Mouse (Mus musculus) frontal cortex, postnatal 25 days (tissue): ENCODE measurements at regions not wholly inside any gene's neighbourhood (a gene's known extent, or its start where the extent isn't known, plus 50 kb on each side); places are given as distances from the start of the nearest gene placed in this dataset.

Experiments
- DNase-seq, 2 experiments: peaks; one replicate each; pipeline ENCODE4 v3.0.0; 2022; ENCODE audit warnings: low spot score in 2 of 2

DNA sequence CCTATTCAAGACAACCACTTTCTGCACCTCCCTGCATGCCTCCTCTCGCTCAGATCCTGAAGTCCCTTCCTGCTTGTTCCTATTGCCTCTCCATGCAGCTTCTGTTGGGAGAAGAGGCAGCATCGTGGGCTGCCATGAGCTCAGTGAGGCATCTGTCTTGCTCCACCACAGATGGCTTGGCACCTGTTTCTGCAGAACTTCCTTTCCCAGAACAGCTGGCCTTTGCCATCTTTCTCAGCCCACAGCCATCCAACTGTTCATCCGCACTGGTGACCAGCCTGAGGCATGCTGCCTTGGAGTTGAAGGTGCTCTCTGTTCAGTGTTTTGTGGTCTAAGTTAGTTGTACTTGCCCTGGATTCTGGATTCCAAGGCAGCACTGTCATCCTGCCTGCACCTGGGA is 312.5 kb downstream of the Cmpk2 start:
- DNase-seq, result peak; percentile 13 to 56

GRCm38 (mm10) chr12:26778796-26779195 is 309.8 kb downstream of the Cmpk2 start:
- DNase-seq, result no peak

- DNase-seq, result no peak
Measured at GRCm38 (mm10) chr12:26776986-26777385, 308.0 kb downstream of the Cmpk2 start.

DNA sequence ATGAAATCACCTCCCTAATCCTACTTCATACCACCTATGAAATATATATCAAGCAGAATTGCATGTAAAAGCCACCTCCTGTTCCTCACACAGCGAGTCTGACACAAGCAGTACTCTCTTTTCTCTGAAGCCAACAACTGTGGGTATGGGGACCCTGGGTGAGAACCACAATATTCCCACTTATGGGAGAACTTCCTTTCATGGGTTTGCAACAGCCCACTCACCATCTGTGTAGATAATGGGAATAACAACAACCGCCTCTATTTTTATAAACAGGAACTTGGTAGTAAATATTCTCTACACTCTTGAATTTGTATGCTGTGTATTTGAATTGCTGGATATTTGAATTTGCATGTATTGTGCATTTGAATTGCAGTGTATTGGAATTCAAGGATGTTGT is 305.0 kb downstream of the Cmpk2 start:
- DNase-seq, result no peak

DNA sequence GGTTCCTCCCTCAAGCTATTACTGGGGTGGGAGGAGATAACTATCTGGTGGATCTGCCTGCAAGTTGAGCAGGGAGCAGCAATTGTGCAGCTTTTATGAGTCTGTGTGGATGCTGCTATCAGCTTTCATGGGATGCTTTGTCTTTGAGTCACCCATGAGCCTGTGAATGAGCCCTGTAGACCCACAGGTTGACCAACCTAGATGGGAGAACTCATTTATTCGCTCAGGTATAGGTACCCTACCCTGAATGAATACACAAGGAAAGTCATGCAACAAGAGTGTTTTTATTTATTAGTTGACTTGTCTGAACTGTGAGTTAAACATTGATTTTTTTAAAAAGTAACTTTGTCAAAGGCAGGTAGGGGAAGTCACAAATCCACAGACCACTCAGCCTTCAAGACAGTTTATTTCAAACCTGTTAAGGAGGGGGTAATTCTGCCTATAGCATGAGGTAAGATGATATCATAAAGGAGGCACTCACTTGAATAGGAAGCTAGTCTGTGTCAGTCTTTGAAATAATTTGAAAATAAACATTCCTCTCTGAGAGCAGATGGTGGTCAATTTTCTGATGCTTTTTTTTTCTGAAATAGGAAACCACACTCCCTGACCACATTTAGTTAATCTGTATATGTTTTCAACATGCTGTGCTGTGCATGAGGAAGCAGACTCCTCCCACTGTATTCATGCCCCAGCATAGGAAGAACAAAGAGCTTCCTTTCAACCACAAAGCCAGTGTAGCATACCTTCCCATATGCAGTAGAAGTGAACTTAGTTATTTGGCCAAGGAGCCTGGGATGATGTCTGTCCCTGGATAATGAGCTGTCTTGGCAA is 302.0 kb downstream of the Cmpk2 start:
- DNase-seq, result no peak

DNA sequence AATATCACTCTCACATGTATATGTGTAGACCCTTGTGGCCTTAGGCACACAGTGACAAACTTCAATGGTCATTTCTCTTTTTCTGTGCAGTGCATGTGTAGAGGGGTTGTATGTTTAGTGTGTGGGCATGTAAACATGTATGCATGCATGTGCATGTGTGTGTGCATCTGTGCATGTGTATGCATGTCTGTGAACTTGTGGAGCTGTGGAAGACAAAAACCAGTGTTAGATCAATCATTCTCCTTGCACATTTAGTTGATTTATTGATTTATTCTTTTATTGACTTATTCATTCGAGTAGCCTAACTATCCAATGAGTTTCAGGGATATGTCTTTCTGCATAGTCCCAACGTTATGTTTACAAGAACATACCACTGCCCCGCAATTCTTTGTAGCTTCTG is 298.5 kb downstream of the Cmpk2 start:
- DNase-seq, result no peak

DNA sequence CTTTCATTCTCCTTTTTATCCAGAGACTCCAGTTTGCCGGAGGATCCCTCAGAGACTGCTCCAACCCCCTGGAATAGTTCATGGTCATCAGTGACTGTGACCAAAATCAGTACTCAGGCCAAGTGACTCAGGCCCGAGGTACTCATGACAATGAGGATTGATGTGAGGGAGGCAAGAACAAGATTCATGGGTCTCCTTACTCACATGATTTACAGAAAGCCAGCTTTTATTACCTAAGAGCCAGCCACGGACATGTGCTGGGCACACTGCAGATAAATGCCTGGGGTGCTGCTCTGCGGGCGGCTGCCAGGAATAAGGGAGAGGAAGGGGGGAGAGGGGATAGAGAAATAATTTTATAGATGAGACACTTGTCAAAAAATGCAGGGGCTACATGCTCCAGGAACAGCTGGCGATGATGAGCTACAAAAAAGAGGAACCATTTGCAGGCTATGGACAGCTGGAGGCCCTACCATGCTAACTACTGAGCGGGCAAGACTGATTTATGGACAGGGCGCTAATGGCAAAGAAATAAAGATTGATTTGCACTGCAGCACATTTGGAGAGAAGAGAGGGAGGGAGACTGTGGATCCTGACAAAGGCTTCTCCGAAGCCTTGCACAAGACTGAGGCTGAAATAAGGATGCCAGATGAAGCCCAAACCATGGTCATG is 289.8 kb downstream of the Cmpk2 start:
- DNase-seq, result no peak

DNA sequence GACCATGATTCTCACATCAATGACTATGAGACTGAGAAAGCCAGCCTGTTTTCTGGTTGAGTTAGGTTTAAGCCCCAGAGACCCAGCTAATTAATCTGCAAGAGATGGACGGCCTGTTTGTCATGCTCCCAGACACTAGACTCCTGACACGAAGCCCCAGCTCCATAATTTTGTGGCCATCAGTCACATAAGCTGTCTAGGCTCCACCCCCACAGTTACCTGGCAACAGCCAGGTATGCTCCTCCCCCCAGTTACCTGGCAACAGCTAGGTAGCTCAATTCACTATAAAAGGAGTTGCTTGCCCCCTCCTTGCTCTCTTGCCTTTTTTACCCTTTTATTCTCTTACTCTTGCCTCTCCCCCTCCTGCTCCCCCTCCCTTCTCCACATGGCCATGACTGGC is 287.3 kb downstream of the Cmpk2 start:
- DNase-seq, result no peak

GRCm38 (mm10) chr12:26754611-26755010 is 285.6 kb downstream of the Cmpk2 start:
- DNase-seq, result no peak

- DNase-seq, result no peak
Measured at GRCm38 (mm10) chr12:26734558-26734897, 265.5 kb downstream of the Cmpk2 start.

DNA sequence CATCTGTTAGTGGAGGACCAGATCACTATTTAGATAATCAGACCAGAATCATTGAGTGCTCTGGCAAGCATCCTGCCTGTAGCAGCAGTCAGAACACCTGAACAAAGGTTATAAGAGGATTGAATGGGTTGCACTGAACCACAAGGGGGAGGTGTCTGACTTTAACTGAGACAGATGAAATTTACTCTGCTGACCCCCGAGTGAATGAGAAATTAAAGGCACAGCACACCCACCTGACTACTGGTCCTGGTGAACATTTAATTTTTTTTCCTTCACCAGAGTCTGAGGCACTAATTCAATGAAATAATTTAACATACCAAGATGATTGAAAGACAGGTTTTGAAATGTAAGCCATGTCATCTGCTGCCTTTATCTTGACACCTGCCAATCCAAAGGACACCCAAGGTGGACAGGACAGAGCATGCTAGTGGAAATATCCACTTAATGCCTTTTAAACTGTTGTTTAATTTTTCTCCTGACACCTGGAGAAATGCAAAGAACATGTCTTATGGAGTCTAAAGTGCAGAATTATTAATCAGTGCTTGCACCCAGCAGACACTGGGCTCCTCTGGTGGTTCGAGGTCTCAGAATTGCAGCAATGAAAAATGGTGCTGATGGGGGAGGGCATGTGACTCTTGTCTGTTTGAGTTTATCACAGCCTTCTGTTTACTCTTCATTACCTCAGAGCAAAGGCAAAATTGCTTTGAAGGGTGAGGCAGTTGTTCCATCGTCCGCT is 265.0 kb downstream of the Cmpk2 start:
- DNase-seq, result no peak

DNA sequence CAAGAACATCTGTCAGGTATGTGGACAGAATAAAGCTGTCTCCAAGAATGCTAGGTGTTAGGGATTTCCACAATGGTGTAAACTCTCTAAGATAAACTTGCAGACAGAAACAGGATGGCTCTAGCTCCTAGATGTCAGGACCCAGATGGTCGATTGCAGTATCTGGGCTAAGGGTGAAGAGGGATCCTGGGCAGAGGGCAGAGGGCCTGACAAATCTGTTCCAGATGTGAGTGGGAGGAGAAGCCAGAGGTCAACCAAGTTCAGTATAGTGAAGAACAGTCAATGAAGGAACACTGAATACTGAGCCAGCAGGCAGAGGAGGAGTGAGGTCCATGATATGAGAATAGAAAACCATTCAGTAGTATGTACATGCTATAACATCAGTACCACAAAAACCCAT is 254.4 kb downstream of the Cmpk2 start:
- DNase-seq, result no peak

DNA sequence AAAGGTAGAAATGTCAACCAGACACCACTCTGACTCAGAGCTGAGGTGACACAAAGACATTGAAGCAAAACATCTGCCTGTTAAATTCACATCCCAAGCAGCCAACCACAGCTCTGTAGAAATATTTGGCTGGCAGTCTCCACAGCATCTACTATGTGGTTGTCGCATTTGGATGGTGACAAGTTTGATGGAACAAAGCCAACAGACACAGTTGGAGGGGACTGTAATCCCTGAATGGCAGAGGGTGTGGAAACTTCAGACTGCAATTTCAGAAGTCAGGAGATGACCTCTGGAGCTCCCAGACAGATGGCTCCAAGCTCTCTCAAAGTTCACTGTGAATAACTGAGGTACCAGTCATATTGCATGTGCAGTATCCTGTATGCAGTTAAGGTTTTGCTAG is 229.8 kb downstream of the Cmpk2 start:
- no peak for DNase-seq

DNA sequence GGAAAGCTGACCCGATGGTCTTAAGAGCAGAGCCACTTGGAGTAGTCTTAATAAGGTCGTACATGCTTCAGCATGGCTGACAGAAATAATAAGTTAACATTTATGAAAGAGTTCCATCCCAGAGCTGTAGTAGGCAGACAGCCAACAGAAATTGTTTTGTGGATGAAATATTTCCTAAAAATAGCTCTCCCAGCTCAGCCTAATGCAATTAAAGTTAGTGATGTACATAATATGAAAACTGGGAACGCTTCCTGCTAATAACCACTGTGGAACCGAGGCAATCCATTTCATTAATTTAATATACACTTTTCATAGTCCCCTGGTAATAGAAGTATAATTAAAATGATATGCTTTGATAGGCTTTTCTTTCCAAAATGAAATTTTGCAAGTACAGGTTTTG is 219.0 kb downstream of the Cmpk2 start:
- DNase-seq, result no peak

DNA sequence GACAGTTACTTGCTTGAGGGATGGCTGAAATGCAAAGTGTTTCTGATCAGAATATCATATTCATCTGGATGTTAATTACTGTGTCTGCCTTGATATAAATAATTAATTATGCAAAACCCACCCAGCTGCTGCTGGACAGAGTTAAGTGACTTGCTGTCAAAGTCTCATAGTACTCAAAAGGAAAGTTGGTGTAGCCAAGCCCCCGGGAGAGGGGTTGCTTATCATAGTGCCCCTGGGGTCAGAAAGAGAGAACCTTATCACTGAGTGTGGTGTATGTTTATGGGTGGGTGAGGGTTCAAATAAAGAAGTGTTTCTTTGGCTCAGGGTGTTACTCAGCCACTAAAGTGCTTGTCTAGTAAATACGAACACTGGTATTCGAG is 211.6 kb downstream of the Cmpk2 start:
- DNase-seq, result no peak

DNA sequence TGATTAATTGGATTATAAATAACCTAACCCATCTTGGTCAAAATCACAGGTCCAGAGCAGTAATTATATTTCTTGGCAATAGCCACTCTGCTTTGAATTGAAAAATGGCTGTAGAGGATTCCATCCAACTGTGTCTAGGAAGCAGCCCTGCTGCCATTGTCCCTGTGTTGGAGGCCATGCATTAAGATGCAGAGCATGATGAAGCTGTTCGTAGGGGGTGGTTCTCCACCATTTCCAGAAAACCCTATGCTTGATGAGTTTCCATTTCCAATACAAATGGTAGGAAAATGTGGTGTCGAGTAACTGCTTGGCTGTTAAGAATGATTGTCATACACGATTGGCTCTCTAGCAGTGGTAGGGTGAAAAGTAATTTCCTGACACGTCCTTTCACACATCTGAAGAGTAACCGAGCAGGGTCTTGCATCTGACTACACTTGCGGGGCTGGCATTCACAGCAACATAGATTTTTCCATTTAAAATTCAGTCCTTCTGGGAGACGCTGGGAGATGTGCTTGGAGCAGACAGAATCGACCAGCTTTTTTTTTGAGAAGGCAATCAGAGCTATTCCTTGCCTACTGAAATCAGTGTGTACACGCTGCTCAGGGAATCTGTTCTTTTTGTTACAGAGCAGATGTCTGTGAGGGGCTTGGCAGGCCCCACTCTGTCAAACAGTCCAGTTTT is 211.0 kb downstream of the Cmpk2 start:
- DNase-seq, result no peak

- no peak for DNase-seq
Measured at GRCm38 (mm10) chr12:26665466-26665865, 196.5 kb downstream of the Cmpk2 start.

DNA sequence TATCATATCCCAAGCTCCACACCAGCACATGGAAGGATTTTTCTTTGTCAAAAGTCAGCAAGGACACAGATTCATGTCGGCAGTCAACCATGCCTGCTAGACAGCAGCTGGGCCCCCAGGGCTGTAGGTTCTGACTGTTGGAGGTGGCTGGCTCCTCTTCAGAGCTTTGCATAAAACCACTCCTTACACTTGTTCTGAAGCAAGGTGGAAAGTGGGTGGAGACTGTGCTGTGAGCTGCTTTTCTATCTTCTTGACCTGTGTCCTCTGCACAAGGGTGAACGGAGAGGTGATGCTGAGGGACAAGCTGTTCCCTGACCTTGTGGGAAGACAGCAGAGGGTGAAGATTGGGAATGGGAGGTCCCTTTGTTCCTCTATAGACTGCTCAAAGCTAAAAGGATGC is 185.2 kb downstream of the Cmpk2 start:
- no peak for DNase-seq

DNA sequence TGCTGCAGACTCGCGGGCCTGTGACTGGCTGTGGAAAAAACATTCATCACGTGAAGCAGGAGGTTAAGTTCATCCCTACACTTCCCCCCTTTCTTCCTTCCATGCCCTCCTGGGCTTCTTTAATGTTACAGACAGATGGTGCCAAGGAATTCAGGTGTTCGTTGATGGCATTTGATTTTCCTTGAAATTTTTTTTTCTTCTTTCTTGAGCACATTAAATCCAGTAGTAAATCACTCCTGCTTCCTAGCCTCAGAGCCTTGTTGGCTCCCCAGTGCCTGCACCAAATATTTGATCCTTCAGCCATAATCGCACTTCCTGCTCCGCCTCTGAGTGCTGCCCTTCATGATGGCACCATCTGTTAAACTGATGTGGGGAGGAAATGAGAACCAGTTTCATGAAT is 184.8 kb downstream of the Cmpk2 start:
- no peak for DNase-seq

DNA sequence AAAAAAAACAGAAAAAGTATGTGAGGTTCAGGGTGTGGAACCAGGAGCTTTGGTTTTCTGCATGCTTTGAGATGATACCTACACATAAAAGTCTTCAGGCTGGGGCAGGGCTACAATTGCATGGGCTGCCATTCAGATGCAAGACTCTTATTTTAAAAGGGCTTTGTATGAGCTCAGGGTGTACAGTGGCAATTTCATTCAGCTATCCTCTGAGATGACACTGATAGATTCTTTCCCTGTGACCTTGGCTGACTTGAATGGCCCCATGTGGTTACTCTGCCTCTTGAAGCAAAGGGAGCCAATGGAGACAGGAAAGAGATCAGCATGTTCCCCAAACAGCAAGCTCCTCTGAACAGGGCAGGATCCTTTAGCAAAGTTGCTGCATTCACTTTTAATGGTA is 177.1 kb downstream of the Cmpk2 start:
- no peak for DNase-seq

GRCm38 (mm10) chr12:26635665-26636241 is 166.7 kb downstream of the Cmpk2 start:
- DNase-seq, result no peak

DNA sequence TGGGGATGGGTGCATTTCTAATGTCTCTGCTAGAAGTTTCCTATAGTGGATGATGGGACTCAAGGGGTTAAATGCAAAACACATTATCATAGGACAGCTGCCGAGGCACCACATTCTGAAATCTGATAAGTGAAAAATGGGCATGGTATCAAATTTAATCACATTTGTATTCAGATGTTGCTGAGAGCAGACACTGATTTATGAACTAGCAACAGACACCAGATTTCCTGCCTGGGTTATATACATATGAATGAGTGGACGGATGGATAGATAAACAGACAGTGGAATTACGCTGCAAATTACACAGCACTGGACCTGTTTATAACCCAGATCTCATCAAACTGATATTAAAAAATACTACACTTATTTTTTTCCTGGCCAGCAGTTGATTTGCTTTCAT is 166.2 kb downstream of the Cmpk2 start:
- no peak for DNase-seq
